Mouse (Mus musculus): Measurements from ENCODE around the gene Calr3.

The Calr3 gene

GRCm38 (mm10) chr8:72443338-72443993 is at the start of gene Calr3, which contains the start of gene 1700030K09Rik:
Gene Calr3 (minus strand): TSS chr8:72443870.
Gene 1700030K09Rik (plus strand): TSS chr8:72443880.
- DNase-seq (ENCODE audit: low read depth, low spot score) = peak; percentile 99

- no peak for DNase-seq (ENCODE audit: low read depth, low spot score)
Measured at GRCm38 (mm10) chr8:72493381-72493780, 49.7 kb upstream of the Calr3 start.

GRCm38 (mm10) chr8:72492622-72493081 is 49.0 kb upstream of the Calr3 start:
- peak; percentile 99 for DNase-seq (ENCODE audit: low read depth, low spot score)

- peak; percentile 72 for DNase-seq (ENCODE audit: low read depth, low spot score)
Measured at GRCm38 (mm10) chr8:72491680-72492621, 48.3 kb upstream of the Calr3 start, which contains the start of gene Slc35e1. Gene Slc35e1 (minus strand): TSS chr8:72492614.

GRCm38 (mm10) chr8:72491017-72491416 is 47.3 kb upstream of the Calr3 start:
- DNase-seq (ENCODE audit: low read depth, low spot score) = no peak

GRCm38 (mm10) chr8:72487014-72487413 is 43.3 kb upstream of the Calr3 start:
- DNase-seq (ENCODE audit: low read depth, low spot score) = no peak

GRCm38 (mm10) chr8:72485456-72486199 is 42.0 kb upstream of the Calr3 start:
- DNase-seq (ENCODE audit: low read depth, low spot score) = peak; percentile 61

- DNase-seq (ENCODE audit: low read depth, low spot score) = peak; percentile 100
Measured at GRCm38 (mm10) chr8:72474826-72475546, 31.3 kb upstream of the Calr3 start, which contains the start of gene Cherp. Gene Cherp (minus strand): TSS chr8:72475226.

GRCm38 (mm10) chr8:72470684-72471083 is 27.0 kb upstream of the Calr3 start:
- no peak for DNase-seq (ENCODE audit: low read depth, low spot score)

GRCm38 (mm10) chr8:72469984-72470383 is 26.3 kb upstream of the Calr3 start:
- DNase-seq (ENCODE audit: low read depth, low spot score) = no peak

GRCm38 (mm10) chr8:72469243-72469642 is 25.6 kb upstream of the Calr3 start:
- no peak for DNase-seq (ENCODE audit: low read depth, low spot score)

- DNase-seq (ENCODE audit: low read depth, low spot score) = no peak
Measured at GRCm38 (mm10) chr8:72464211-72464610, 20.5 kb upstream of the Calr3 start.

GRCm38 (mm10) chr8:72459881-72460533 is 16.3 kb upstream of the Calr3 start:
- DNase-seq (ENCODE audit: low read depth, low spot score) = no peak

- no peak for DNase-seq (ENCODE audit: low read depth, low spot score)
Measured at GRCm38 (mm10) chr8:72458457-72458856, 14.8 kb upstream of the Calr3 start.

GRCm38 (mm10) chr8:72457806-72458205 is 14.1 kb upstream of the Calr3 start:
- DNase-seq (ENCODE audit: low read depth, low spot score) = no peak

GRCm38 (mm10) chr8:72455317-72455716 is 11.6 kb upstream of the Calr3 start:
- DNase-seq (ENCODE audit: low read depth, low spot score) = no peak

- no peak for DNase-seq (ENCODE audit: low read depth, low spot score)
Measured at GRCm38 (mm10) chr8:72453904-72454303, 10.2 kb upstream of the Calr3 start.

- DNase-seq (ENCODE audit: low read depth, low spot score) = no peak
Measured at GRCm38 (mm10) chr8:72451516-72451915, 7.8 kb upstream of the Calr3 start.

GRCm38 (mm10) chr8:72445071-72445470 is 1.4 kb upstream of the Calr3 start:
- no peak for DNase-seq (ENCODE audit: low read depth, low spot score)

GRCm38 (mm10) chr8:72443994-72444350 is 302 bp upstream of the Calr3 start:
- no peak for DNase-seq (ENCODE audit: low read depth, low spot score)

Measured in brain, adult 2 months (tissue).